Mouse (Mus musculus) adrenal gland, adult (tissue): ENCODE data around the gene Dnajb5.

Experiments
- DNase-seq, 2 experiments: peaks; one replicate each; pipeline ENCODE4 v3.0.0; 2022 to 2023; ENCODE audit warnings: low spot score in 1 of 2; ENCODE audit not compliant: inconsistent age in 2 of 2

The Dnajb5 gene

DNA sequence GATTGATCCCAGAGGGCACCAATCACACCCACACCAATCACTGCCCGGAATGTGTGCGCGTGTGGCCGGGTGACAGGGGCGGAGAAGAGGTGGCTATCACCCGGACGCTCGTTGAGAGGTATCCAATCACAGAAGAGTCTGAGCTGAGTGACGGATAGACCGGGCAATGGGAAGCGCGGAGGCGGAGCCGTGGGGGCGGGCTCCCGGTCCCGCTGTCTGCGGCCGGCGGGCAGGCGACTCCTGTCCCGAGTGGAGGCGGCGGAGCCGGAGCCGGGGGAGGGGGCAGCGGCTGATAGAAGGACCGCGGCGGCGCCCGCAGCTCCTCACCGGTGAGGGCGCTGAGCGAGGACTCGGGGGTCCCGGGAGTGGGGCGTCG is at the start of gene Dnajb5:
Gene Dnajb5, plus strand, starts transcription at position 139 of the 376 bp plus-strand sequence.
- peak; percentile 98 to 99 for DNase-seq

GRCm38 (mm10) chr4:42900878-42901277 is 48.7 kb upstream of the Dnajb5 start:
- no peak for DNase-seq

DNA sequence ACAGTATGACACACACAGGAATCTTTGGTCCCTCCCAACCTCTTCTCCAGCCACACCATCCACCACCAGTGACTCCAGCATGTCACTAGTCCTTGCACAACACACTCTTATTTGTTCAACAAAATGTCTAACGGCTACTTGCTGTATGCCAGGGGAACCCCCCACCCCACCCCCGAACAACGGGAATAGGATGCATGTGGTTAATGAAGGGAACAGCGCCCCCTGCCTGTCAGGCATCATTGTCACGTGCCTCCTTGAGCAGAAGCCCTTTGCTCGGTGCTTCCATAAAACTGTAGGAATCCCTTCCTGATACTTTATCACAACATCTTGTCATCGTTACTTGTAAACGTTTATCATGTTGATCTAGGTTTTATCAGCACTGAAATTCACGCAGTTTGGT is 47.4 kb upstream of the Dnajb5 start:
- DNase-seq, result no peak

- no peak for DNase-seq
Observed at GRCm38 (mm10) chr4:42902730-42903129, 46.9 kb upstream of the Dnajb5 start.

- no peak for DNase-seq
Observed at GRCm38 (mm10) chr4:42903942-42904341, 45.7 kb upstream of the Dnajb5 start.

DNA sequence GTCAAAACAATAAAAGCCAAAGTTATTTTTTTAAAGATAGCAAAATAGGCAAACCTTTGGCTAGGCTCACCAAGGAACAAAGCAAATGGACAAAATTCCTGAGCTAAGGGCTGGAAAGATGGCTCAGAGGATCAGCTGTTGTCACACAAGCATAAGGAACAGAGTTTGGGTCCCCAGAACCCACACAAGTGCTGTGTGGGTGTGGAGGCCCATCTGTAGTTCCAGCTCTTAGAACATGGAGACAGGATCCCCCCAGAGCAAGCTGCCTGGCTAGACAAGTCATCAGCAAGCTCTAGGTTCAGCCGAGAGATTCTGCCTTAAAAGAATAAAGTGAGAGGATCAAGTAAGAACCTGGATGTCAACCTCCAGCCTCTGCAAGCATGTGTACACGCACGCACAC is 45.1 kb upstream of the Dnajb5 start:
- DNase-seq, result no peak

GRCm38 (mm10) chr4:42904966-42905365 is 44.6 kb upstream of the Dnajb5 start:
- no peak for DNase-seq

- no peak for DNase-seq
Observed at GRCm38 (mm10) chr4:42913391-42913790, 36.2 kb upstream of the Dnajb5 start.

GRCm38 (mm10) chr4:42915311-42915710 is 34.3 kb upstream of the Dnajb5 start:
- DNase-seq, result no peak

GRCm38 (mm10) chr4:42915966-42916365 is 33.6 kb upstream of the Dnajb5 start:
- DNase-seq, result no peak

DNA sequence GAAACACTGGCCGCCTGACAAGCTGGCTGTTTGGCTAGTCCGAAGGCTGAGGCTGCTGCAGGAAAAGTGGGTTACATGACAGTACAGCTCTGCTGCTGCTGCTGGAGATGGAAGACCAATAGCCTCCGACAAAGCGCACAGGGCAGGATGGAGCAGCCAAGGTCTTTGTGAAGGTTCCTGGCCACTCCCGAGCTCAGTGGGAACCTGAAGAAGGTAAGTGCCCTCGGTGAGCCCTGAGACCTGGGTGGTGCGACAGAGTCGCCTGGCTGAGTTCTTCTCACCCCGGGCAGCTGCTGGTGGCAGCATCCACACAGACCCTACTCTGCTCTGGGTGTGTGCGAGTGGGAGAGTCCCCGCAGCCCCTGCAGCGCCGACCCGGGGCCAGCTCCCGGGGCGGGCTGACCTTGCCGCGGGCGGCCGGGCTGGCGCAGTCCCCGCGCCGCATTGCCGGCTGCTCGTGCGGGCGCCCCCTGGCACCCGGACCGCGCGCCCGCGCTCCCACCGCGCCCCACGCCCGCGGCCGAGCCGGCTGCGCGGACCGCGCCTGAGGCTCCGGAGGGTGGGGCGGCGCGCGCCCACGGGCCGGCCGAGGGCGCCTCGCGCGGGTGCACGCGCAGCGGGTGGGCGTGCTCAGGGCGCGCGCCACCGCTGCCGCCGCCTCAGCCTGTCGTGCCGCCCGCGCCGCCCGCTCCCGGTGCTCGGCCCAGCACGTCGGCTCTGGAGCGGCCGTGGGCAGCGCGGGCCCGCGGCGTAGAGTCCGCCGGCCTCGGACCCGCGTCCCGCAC is 32.8 kb upstream of the Dnajb5 start, which contains the start of gene Phf24:
Gene Phf24, plus strand, starts transcription at position 44 of the 785 bp plus-strand sequence.
- DNase-seq, result peak in 1 of 2 experiments; percentile 70

- peak in 1 of 2 experiments; percentile 61 for DNase-seq
Observed at GRCm38 (mm10) chr4:42917402-42917774, 32.2 kb upstream of the Dnajb5 start.

DNA sequence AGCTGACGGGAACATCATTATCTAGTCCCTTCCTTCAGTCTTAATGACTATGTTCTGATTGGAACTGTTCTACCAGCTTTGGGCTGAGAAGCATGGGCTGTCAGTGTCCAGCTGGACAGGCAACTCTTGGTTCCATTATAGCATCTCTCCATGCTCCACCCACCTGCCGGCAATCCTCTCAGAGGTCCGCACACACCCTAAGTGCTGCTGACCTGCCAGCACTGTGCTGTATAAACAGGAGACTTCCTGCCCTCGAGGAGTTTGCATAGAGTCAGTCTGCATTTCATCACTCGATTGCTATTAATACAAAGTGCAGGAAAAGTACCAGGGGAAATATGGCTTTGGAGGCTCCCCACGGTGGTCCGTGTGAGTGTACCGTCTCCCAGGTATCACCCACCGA is 28.9 kb upstream of the Dnajb5 start:
- DNase-seq, result no peak

DNA sequence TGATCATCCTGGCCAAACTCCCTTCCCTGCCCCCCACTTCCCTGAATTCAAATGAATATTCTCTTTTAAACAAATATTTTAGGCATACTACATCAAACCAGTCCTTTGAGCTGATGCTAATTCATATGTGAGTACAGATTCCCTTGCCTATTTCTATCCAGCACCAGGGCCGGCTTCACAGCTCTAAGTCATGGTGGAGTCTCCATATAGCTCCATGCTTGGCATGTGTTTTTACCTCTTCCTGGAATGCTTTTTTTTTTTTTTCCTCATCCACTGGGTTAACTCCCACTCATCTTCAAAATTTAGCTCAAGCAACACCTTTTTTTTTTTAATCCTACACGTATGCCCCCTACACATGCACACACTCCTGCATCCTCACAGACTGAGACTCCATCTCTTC is 28.1 kb upstream of the Dnajb5 start:
- DNase-seq, result no peak

GRCm38 (mm10) chr4:42922056-42922455 is 27.6 kb upstream of the Dnajb5 start:
- DNase-seq, result no peak

- no peak for DNase-seq
Observed at GRCm38 (mm10) chr4:42922461-42922860, 27.2 kb upstream of the Dnajb5 start.

DNA sequence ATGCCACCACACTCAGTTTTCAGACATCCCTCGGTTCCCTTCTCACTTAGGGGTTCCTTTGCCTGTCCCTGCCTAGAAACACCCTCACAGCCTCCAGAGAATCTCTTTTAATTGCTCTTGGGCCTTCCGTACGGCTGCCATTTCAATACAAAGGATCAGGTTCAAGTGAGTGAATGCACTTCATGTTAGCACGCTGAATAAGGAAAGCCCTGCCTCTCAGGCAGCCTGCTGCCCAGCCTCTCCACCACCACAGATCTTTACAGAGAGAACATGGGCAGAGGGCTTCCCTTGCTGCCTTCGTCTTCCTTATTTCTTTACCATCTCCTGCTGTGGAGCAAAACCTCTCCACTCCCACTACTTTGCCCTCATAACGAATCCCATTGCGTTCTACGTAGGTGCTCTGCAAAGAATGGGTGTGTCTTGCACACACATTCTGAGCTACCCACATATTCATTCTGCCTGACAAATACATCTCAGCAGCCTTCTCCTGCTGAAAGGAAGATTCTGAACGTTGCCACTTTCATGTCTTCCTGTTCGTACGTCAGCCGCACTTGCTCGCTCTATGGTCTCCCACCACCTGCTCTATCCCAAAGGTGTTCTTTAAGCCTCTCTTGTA is 25.4 kb upstream of the Dnajb5 start:
- DNase-seq, result no peak

DNA sequence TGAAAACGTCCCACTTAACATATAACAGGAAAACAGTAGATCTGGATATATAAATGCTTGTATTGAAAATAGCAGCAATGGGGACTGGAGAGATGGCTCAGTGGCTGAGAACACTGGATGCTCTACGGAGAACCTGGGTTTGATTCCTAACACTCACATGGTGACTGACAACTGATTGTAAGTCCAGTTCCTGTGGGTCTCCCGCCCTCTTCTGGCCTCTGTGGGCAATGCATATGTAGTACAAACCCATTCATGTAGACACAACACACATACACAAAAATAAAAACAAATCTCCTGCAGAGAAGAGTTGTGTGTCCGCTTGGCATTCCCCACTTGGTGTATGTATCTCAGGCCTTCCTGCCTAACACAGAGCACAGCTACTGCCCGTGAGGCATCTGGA is 21.4 kb upstream of the Dnajb5 start:
- DNase-seq, result no peak

- DNase-seq, result no peak
Observed at GRCm38 (mm10) chr4:42928952-42929351, 20.7 kb upstream of the Dnajb5 start.

GRCm38 (mm10) chr4:42932229-42932969 is 17.2 kb upstream of the Dnajb5 start:
- no peak for DNase-seq

- peak; percentile 46 to 76 for DNase-seq
Observed at GRCm38 (mm10) chr4:42933630-42934029, 16.0 kb upstream of the Dnajb5 start.

GRCm38 (mm10) chr4:42941396-42941795 is 8.2 kb upstream of the Dnajb5 start:
- DNase-seq, result peak in 1 of 2 experiments; percentile 69
